Mouse (Mus musculus) stomach, embryonic 15.5 days (tissue): ENCODE measurements at regions not wholly inside any gene's neighbourhood (a gene's known extent, or its start where the extent isn't known, plus 50 kb on each side); places are given as distances from the start of the nearest gene placed in this dataset.

Source experiments
- ATAC-seq: fragments of 200-750 bp; cut with Nextera tagmentation; 2 replicates; pipeline ENCODE4 v1.8.0; 2017; ENCODE audit warnings: low read depth, moderate number of reproducible peaks, moderate TSS enrichment; ENCODE audit not compliant: insufficient read depth, low FRiP score
- H3K27ac ChIP-seq: fragments of 300-500 bp; sonication (generic); 2 replicates; pipeline ENCODE4 v1.5.1; 2015; ENCODE audit warnings: mild to moderate bottlenecking, inconsistent platforms
- H3K27me3 ChIP-seq: fragments of 300-500 bp; sonication (generic); replicated peaks from 2 replicates; pipeline ENCODE4 v1.6.1; 2015; ENCODE audit warnings: inconsistent platforms
- H3K36me3 ChIP-seq: fragments of 300-500 bp; sonication (generic); 2 replicates; pipeline ENCODE4 v1.6.1; 2015; ENCODE audit warnings: inconsistent platforms
- H3K4me1 ChIP-seq: fragments of 300-500 bp; sonication (generic); 2 replicates; pipeline ENCODE4 v1.6.1; 2015; ENCODE audit warnings: inconsistent platforms
- H3K4me2 ChIP-seq: fragments of 300-500 bp; sonication (generic); 2 replicates; pipeline ENCODE4 v1.6.1; 2015; ENCODE audit warnings: mild to moderate bottlenecking, inconsistent platforms
- H3K4me3 ChIP-seq: fragments of 300-500 bp; sonication (generic); replicated peaks from 2 replicates; pipeline ENCODE4 v1.5.1; 2015; ENCODE audit warnings: inconsistent platforms
- H3K9ac ChIP-seq: fragments of 300-500 bp; sonication (generic); 2 replicates; pipeline ENCODE4 v1.6.1; 2015; ENCODE audit warnings: inconsistent platforms
- H3K9me3 ChIP-seq: fragments of 300-500 bp; sonication (generic); 2 replicates; pipeline ENCODE4 v1.6.1; 2016; ENCODE audit warnings: inconsistent platforms
- WGBS: fragments of 180-500 bp; shearing (Covaris S2); methylation state at CpG from one replicate; pipeline ENCODE4 v1.1.7; 2015; 5-methylcytosine and 5-hydroxymethylcytosine counted together

- 46% methylated on average over 13 of the region's 13 CpGs for WGBS
- H3K4me1 ChIP-seq, result peaks cover 5% of the 10 kb centered on the region; the same call in 1 of the 2 replicates
- H3K9me3 ChIP-seq, result no peaks in the 10 kb centered on the region
- no peak overlapping the region for H3K4me2 ChIP-seq
- ATAC-seq, result no peak
- H3K4me3 ChIP-seq, result no peak overlapping the region
- no peak overlapping the region for H3K9ac ChIP-seq
- H3K36me3 ChIP-seq, result no peaks in the 10 kb centered on the region
- no peak overlapping the region for H3K27ac ChIP-seq
- no peaks in the 10 kb centered on the region for H3K27me3 ChIP-seq
Measured at GRCm38 (mm10) chr5:54178966-54179547, 180.8 kb downstream of the Stim2 start.

GRCm38 (mm10) chr5:54180192-54180611, 181.9 kb downstream of the Stim2 start:
- no peak for ATAC-seq
- 34% methylated on average over 2 of the region's 2 CpGs for WGBS

GRCm38 (mm10) chr5:54180640-54181326, 182.5 kb downstream of the Stim2 start:
- H3K27me3 ChIP-seq, result no peaks in the 10 kb centered on the region
- WGBS, result 37% methylated on average over 10 of the region's 10 CpGs
- H3K9ac ChIP-seq, result no peak overlapping the region
- no peaks in the 10 kb centered on the region for H3K9me3 ChIP-seq
- no peak overlapping the region for H3K4me3 ChIP-seq
- peak overlapping the region; percentile 30; the same call in 1 of the 2 replicates for H3K4me2 ChIP-seq
- H3K27ac ChIP-seq, result no peak overlapping the region
- H3K4me1 ChIP-seq, result peaks cover 5% of the 10 kb centered on the region; the same call in 1 of the 2 replicates
- ATAC-seq, result no peak
- H3K36me3 ChIP-seq, result no peaks in the 10 kb centered on the region

More at GRCm38 (mm10) chr5:54180192-54180611, 181.9 kb downstream of the Stim2 start:
- Histone ChIP-seq H3K4me1 (peaks cover 5% of the 10 kb centered on the region; the same call in 1 of the 2 replicates), H3K36me3 (no peaks in the 10 kb centered on the region), H3K4me2 (no peak overlapping the region), H3K27me3 (no peaks in the 10 kb centered on the region), H3K9ac (no peak overlapping the region), H3K9me3 (no peaks in the 10 kb centered on the region), H3K4me3 (no peak overlapping the region), H3K27ac (no peak overlapping the region)

GRCm38 (mm10) chr5:54181327-54181863, 183.1 kb downstream of the Stim2 start:
- H3K4me3 ChIP-seq, result 0 out of 2 replicates have a peak overlapping the region, but pooled peaks have one; percentile 1
- no peak overlapping the region for H3K27ac ChIP-seq
- no peaks in the 10 kb centered on the region for H3K9me3 ChIP-seq
- WGBS, result 28% methylated on average over 13 of the region's 13 CpGs
- H3K27me3 ChIP-seq, result no peaks in the 10 kb centered on the region
- H3K36me3 ChIP-seq, result no peaks in the 10 kb centered on the region
- no peak overlapping the region for H3K9ac ChIP-seq
- no peak for ATAC-seq
- H3K4me2 ChIP-seq, result peak overlapping the region; percentile 30; the same call in 1 of the 2 replicates
- peaks cover 5% of the 10 kb centered on the region; the same call in 1 of the 2 replicates for H3K4me1 ChIP-seq

GRCm38 (mm10) chr5:54182754-54183153, 184.5 kb downstream of the Stim2 start:
- no peak overlapping the region for H3K9ac ChIP-seq
- H3K27ac ChIP-seq, result no peak overlapping the region
- no peaks in the 10 kb centered on the region for H3K27me3 ChIP-seq
- WGBS, result 84% methylated on average over 4 of the region's 4 CpGs
- H3K4me1 ChIP-seq, result peaks cover 5% of the 10 kb centered on the region; the same call in 1 of the 2 replicates
- ATAC-seq, result no peak
- no peaks in the 10 kb centered on the region for H3K9me3 ChIP-seq
- no peak overlapping the region for H3K4me2 ChIP-seq
- H3K36me3 ChIP-seq, result no peaks in the 10 kb centered on the region
- H3K4me3 ChIP-seq, result no peak overlapping the region

GRCm38 (mm10) chr5:54185662-54186061, 187.4 kb downstream of the Stim2 start:
- Histone ChIP-seq H3K4me2 (no peak overlapping the region), H3K36me3 (no peaks in the 10 kb centered on the region), H3K9ac (no peak overlapping the region), H3K4me3 (no peak overlapping the region), H3K4me1 (peaks cover 5% of the 10 kb centered on the region; the same call in 1 of the 2 replicates), H3K9me3 (no peaks in the 10 kb centered on the region), H3K27ac (no peak overlapping the region), H3K27me3 (no peaks in the 10 kb centered on the region)
- 50% methylated on average over 4 of the region's 4 CpGs for WGBS
- ATAC-seq, result no peak

GRCm38 (mm10) chr5:54186076-54186676, 187.9 kb downstream of the Stim2 start:
- no peaks in the 10 kb centered on the region for H3K9me3 ChIP-seq
- WGBS, result 42% methylated on average over 11 of the region's 11 CpGs
- H3K36me3 ChIP-seq, result no peaks in the 10 kb centered on the region
- no peak overlapping the region for H3K9ac ChIP-seq
- no peak overlapping the region for H3K27ac ChIP-seq
- H3K27me3 ChIP-seq, result no peaks in the 10 kb centered on the region
- no peak for ATAC-seq
- H3K4me1 ChIP-seq, result peaks cover 3% of the 10 kb centered on the region; the same call in 1 of the 2 replicates
- H3K4me3 ChIP-seq, result no peak overlapping the region
- no peak overlapping the region for H3K4me2 ChIP-seq

GRCm38 (mm10) chr5:54191688-54192087, 193.4 kb downstream of the Stim2 start:
- Histone ChIP-seq H3K4me3 (no peak overlapping the region), H3K9ac (no peak overlapping the region), H3K4me2 (no peak overlapping the region), H3K27me3 (no peaks in the 10 kb centered on the region), H3K4me1 (no peaks in the 10 kb centered on the region), H3K36me3 (no peaks in the 10 kb centered on the region), H3K9me3 (no peaks in the 10 kb centered on the region), H3K27ac (no peak overlapping the region)
- 65% methylated on average over 4 of the region's 4 CpGs for WGBS
- no peak for ATAC-seq

GRCm38 (mm10) chr5:54194846-54195245, 196.5 kb downstream of the Stim2 start:
- no peaks in the 10 kb centered on the region for H3K4me1 ChIP-seq
- no peak overlapping the region for H3K27ac ChIP-seq
- no peak overlapping the region for H3K4me2 ChIP-seq
- no peaks in the 10 kb centered on the region for H3K27me3 ChIP-seq
- no peaks in the 10 kb centered on the region for H3K9me3 ChIP-seq
- no peak overlapping the region for H3K9ac ChIP-seq
- WGBS, result 69% methylated on average over 9 of the region's 9 CpGs
- no peaks in the 10 kb centered on the region for H3K36me3 ChIP-seq
- ATAC-seq, result no peak
- H3K4me3 ChIP-seq, result no peak overlapping the region

- no peak for ATAC-seq
- H3K9ac ChIP-seq, result no peak overlapping the region
- H3K4me2 ChIP-seq, result no peak overlapping the region
- H3K36me3 ChIP-seq, result no peaks in the 10 kb centered on the region
- H3K9me3 ChIP-seq, result no peaks in the 10 kb centered on the region
- no peak overlapping the region for H3K4me3 ChIP-seq
- WGBS, result 58% methylated on average over 3 of the region's 3 CpGs
- H3K27ac ChIP-seq, result no peak overlapping the region
- no peaks in the 10 kb centered on the region for H3K4me1 ChIP-seq
- no peaks in the 10 kb centered on the region for H3K27me3 ChIP-seq
Measured at GRCm38 (mm10) chr5:54200032-54200431, 201.7 kb downstream of the Stim2 start.

GRCm38 (mm10) chr5:54200587-54200986, 202.3 kb downstream of the Stim2 start:
- Histone ChIP-seq H3K36me3 (no peaks in the 10 kb centered on the region), H3K9ac (no peak overlapping the region), H3K27ac (no peak overlapping the region), H3K9me3 (no peaks in the 10 kb centered on the region), H3K27me3 (no peaks in the 10 kb centered on the region), H3K4me1 (no peaks in the 10 kb centered on the region), H3K4me2 (no peak overlapping the region), H3K4me3 (no peak overlapping the region)
- no peak for ATAC-seq
- 84% methylated on average over 5 of the region's 5 CpGs for WGBS

GRCm38 (mm10) chr5:54211457-54211856, 213.2 kb downstream of the Stim2 start:
- no peaks in the 10 kb centered on the region for H3K9me3 ChIP-seq
- H3K4me1 ChIP-seq, result no peaks in the 10 kb centered on the region
- H3K4me3 ChIP-seq, result no peak overlapping the region
- H3K27me3 ChIP-seq, result no peaks in the 10 kb centered on the region
- H3K9ac ChIP-seq, result no peak overlapping the region
- no peak overlapping the region for H3K4me2 ChIP-seq
- no peaks in the 10 kb centered on the region for H3K36me3 ChIP-seq
- no peak for ATAC-seq
- H3K27ac ChIP-seq, result no peak overlapping the region
